Mouse (Mus musculus) cerebellum, adult 8-10 months (tissue): Measurements from ENCODE around the gene Atp5j.

ENCODE experiments used
- DNase-seq: peaks from one replicate; pipeline ENCODE4 v3.0.0; 2022

Gene Atp5j

GRCm38 (mm10) chr16:84804866-84805265, 30.6 kb downstream of the Atp5j start:
- DNase-seq = no peak

DNA sequence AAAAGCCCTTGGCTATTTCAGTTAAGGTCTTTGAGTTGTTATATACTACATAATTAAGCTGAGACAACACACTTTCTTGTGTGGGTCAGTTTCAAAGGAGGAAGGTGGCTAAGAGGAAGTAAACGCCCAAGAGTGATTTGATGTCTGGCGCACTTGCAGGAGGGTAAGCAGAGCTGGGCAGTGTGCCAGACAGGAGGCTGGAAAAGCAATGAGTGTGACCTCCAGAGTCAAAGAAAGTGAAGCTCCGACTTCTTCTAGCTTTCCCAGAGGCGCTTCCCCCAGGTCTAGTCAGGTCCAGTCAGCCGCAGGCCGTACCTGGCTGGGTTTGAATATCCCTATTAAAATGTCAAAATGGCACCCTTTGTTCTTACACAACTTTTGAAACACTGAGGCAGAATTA, 33.2 kb downstream of the Atp5j start:
- DNase-seq = no peak

- DNase-seq = no peak
Observed at GRCm38 (mm10) chr16:84800038-84800437, 35.4 kb downstream of the Atp5j start.

DNA sequence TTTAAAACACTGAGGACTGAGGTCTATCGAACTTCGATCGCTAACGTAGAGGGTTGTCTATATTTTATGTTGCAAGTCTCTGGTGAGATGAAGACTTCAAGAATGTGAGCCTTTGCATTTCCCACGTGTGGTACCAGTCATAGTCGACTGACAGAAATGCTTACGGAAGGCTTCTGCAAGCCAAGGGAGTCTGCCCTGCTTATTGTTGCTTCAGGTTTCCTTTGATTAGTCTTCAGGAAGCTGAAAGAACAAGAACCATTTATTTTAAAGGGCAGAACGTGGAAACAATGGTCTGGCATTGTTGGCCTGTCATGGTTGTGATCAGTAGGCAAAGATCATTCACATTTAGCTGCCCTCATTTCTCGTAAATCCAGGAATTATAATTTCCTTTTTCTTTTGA, 38.7 kb downstream of the Atp5j start:
- no peak for DNase-seq

GRCm38 (mm10) chr16:84795337-84795736, 40.1 kb downstream of the Atp5j start:
- DNase-seq = no peak

DNA sequence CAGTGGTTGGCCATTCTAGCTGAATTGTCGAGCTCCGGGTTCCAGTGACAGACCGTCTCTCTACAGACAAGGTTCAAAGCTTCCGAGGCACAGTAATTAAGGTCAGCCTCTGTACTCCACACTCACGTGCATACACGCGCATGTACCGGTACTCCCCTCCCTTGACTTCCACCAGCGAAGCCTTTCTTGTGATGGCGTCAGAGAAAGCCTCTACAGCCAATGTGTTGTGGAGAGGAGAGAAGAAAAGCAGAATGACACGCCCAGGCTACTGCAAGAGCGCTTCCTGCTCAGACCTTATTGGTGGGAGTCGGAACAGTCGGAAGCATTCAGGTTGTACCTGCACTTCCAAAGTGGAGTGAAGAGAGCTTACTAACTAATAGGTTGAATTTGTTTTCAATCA, 42.0 kb downstream of the Atp5j start:
- no peak for DNase-seq

DNA sequence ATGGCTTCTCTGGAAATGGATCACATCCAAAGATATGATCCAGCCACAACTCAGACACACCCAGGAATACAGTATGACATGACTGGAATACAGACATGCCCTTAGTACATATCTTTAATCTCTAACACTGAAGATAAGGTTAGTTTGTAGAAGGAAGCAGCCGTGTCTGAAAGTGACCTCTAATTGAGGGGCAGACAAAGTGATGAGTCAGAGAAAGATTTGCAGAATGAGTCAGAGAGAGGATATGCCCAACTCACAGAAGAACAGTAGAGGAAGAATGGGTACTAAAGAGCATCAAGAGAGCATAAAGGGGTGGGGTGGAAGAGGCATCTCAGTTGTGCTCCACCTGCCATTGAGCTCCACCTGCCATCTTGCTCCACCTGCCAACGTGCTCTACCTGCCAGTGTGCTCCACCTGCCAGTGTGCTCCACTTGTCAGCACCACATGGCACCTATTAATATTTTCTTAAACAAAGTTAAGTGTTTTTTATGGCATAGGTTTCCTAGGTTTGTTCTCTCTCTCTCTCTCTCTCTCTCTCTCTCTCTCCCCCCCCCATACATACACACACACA, 44.7 kb downstream of the Atp5j start:
- DNase-seq = no peak

DNA sequence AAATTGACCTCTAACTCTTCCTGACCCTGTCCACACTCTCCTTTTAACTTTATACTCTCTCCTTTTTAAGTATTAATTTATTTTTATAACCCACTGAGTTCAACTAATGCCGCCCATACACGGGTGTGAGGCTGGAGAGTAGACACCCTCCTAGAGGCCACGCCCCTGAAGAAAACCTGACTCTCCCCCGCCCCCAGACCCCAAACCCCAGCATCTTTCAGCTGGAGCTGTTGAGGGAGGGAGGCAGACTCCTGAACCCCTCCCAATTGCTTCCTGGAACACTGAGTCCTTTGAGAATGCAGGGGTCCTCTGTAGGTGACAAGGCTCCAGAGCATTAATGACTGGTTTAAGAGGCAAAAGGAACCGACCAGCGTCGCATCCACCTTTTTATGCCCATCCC, 50.5 kb downstream of the Atp5j start:
- DNase-seq = no peak

DNA sequence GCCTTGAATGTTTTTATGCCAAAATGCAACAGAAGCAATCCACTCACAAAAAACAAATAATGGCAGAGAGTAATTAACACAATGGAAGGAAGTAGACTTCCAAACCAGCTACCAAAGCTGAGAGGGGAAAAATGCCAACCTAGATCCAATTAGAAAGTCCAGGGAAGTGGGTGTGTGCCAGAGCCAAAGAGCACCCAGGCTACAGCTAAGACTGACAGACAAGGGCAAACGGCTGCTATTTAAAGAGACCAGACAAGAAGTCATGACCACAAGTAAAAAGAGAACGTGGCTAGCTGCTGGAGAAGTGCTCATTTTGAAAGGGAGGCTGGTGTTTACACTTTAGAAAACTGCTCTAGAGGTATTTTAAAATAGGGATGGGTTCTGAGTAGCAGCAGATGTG, 52.1 kb downstream of the Atp5j start:
- no peak for DNase-seq

DNA sequence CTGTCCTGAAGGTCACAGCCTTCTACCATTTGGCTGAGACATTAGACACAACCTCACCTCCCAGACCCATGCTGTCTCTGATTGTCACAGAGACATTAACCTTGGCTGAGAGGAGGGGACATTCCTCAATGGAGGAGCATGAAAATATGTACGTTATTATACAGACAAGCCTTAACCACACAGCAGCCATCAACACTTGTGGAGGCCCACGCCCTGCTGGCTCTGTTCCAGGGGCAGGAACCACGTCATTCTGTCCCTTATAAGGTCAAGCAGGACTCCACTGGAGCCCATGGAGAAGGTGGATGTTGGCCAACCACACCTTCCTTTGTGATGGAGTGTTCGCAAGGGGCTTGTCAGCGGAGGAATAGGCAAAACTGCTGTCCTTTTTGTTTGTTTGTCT, 55.7 kb downstream of the Atp5j start:
- no peak for DNase-seq

GRCm38 (mm10) chr16:84778861-84779630, 56.4 kb downstream of the Atp5j start:
- no peak for DNase-seq

DNA sequence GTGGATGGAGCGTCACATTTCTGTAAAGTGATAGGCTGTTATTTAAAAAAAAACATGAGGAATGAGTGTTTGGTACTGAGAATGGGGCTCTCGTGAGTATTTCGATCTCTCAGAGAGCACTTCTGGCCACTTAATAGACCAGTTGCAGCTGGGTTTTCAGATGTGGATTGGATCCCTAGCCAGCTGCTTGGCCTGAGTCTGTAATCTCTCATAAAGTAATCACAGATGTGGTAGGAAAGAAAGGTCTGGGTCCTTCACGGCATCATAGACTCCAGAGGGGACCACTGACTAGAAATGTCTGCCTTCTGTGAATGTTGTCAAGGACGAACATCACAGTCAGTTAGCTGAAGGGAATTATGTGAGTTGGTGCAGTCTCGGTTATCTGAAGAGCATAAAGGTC, 57.0 kb downstream of the Atp5j start:
- DNase-seq = no peak
